Mouse (Mus musculus) liver, embryonic 11.5 days (tissue): ENCODE results near the gene Olfr1045. TPM values are rescaled to one million over a fixed set of nuclear protein-coding genes. Genes with fewer than 3 reads are reported as not detected.
"Not testable (repeated sequence)": the region's sequence is repeated elsewhere in the genome, so short reads cannot be mapped to it uniquely, and the experiment has no call there.

ENCODE experiments used
- ATAC-seq: fragments of 200-750 bp; cut with Nextera tagmentation; replicated peaks from 2 replicates; pipeline ENCODE4 v1.8.0; 2017; ENCODE audit warnings: moderate number of reproducible peaks, mild to moderate bottlenecking, moderate TSS enrichment, moderate library complexity; ENCODE audit not compliant: low FRiP score
- DNase-seq: peaks from one replicate; pipeline ENCODE4 v3.0.0-alpha.2; 2017; ENCODE audit warnings: low spot score
- H3K27ac ChIP-seq: fragments of 300-500 bp; sonication (generic); 2 replicates; pipeline ENCODE4 v1.5.1; 2014; ENCODE audit warnings: mild to moderate bottlenecking, low read depth, low read length, control low read depth
- H3K27me3 ChIP-seq: fragments of 300-500 bp; sonication (generic); replicated peaks from 2 replicates; pipeline ENCODE4 v1.6.1; 2014; ENCODE audit warnings: low read length, mixed read lengths; ENCODE audit not compliant: control insufficient read depth, insufficient read depth
- H3K36me3 ChIP-seq: fragments of 300-500 bp; sonication (generic); 2 replicates; pipeline ENCODE4 v1.6.1; 2014; ENCODE audit warnings: mild to moderate bottlenecking, low read length, moderate library complexity, mixed read lengths; ENCODE audit not compliant: control insufficient read depth, insufficient read depth
- H3K4me1 ChIP-seq: fragments of 300-500 bp; sonication (generic); replicated peaks from 2 replicates; pipeline ENCODE4 v1.6.1; 2014; ENCODE audit warnings: low read length, mixed read lengths; ENCODE audit not compliant: control insufficient read depth, insufficient read depth
- H3K4me2 ChIP-seq: fragments of 300-500 bp; sonication (generic); 2 replicates; pipeline ENCODE4 v1.6.1; 2014; ENCODE audit warnings: mild to moderate bottlenecking, control low read depth, moderate library complexity
- H3K4me3 ChIP-seq: fragments of 300-500 bp; sonication (generic); 2 replicates; pipeline ENCODE4 v1.5.1; 2014; ENCODE audit warnings: low read depth, low read length, control low read depth
- H3K9ac ChIP-seq: fragments of 300-500 bp; sonication (generic); 2 replicates; pipeline ENCODE4 v1.6.1; 2014; ENCODE audit warnings: low read depth, low read length, control low read depth
- H3K9me3 ChIP-seq: fragments of 300-500 bp; sonication (generic); 2 replicates; pipeline ENCODE4 v1.6.1; 2016; ENCODE audit warnings: low read length, inconsistent platforms, mixed read lengths; ENCODE audit not compliant: control insufficient read depth
- WGBS: fragments of 180-500 bp; shearing (Covaris S2); extraction: QIAGEN DNeasy Blood & Tissue Kit; methylation state at CpG from one replicate; pipeline ENCODE4 v1.1.7; 2014; 5-methylcytosine and 5-hydroxymethylcytosine counted together
- polyA plus RNA-seq: library from polyadenylated mRNA; unstranded; fragments of >200 nt; fragmentation: Nextera tagmentation; extraction: Ambion mirVana; gene quantifications from 2 replicates; pipeline ENCODE4 v1.2.1, GENCODE M21; 2014

Gene Olfr1045
- not detected in 2 replicates for polyA plus RNA-seq

DNA sequence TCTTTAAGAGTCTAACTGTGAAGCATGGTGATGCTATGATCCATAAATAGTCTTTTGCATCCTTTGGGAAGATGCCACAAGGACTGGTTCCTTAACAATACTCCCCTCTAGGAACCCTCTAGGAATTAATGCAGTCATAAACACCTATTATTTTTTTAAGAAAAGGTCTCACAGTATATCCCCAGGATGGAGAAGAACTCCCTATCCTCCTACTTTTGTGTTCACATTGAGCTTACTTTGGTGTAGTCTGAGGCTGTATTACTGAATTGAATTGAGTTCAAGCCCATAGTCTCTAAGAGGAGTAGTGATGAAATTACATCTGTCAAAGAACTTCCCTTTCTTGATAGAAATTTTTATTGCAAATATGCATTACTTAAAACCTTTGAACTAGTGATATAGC, at the start of gene Olfr1045:
Olfr1045 (minus strand) TSS at position 101 of the 400 bp plus-strand sequence.
- ATAC-seq = no peak
- no peak within 1 kb of the TSS for H3K4me2 ChIP-seq
- no peaks in the 10 kb centered on the region for H3K36me3 ChIP-seq
- H3K9me3 ChIP-seq = no peaks in the 10 kb centered on the region
- H3K4me1 ChIP-seq = no peaks in the 10 kb centered on the region
- no peak within 1 kb of the TSS for H3K9ac ChIP-seq
- no peak within 1 kb of the TSS for H3K4me3 ChIP-seq
- no peak within 1 kb of the TSS for H3K27ac ChIP-seq
- H3K27me3 ChIP-seq = no peaks in the 10 kb centered on the region
- DNase-seq = no peak

DNA sequence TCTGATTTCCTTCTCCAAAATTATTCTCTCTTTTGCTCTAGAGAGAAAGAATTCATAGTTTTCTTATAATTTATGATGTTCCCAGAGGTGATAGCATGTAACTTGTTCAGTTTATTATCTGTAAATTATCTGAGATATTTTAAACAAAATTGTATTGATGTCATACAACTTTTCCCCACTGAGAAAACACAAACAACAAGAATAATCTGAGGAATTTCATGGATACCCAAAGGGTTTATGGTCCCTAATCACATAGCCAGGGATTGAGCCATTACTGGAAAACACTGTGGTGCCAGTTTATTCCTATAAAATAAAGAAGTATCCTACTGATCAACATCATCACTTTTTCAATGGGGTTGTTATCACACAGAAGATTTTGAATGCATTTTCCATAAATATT, 37.4 kb upstream of the Olfr1045 start, which contains the start of gene Olfr1048:
Olfr1048 (minus strand) TSS at position 101 of the 400 bp plus-strand sequence.
- ATAC-seq (no peak), DNase-seq (no peak)
- H3K4me3 ChIP-seq = no peak within 1 kb of the TSS
- H3K9me3 ChIP-seq = no peaks in the 10 kb centered on the region
- no peaks in the 10 kb centered on the region for H3K27me3 ChIP-seq
- H3K4me2 ChIP-seq = no peak within 1 kb of the TSS
- H3K4me1 ChIP-seq = no peaks in the 10 kb centered on the region
- H3K27ac ChIP-seq = no peak within 1 kb of the TSS
- no peaks in the 10 kb centered on the region for H3K36me3 ChIP-seq
- H3K9ac ChIP-seq = no peak within 1 kb of the TSS

DNA sequence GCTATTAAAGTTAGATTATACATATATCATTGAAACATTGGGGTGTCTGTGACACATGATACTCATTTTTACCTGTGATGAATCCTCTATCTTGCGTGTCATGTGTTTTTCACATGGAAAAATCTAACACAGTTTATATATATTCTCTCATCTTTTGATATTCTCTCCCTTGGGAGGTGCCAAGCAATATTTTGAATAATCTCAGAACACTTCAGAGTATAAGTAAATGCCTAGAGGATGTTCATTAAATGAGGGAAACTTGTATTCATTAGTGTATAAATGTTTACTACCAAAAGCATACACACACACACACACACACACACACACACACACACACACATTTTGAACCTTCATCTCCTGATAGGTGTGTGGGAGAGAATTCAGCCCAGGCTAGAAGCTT, 28.5 kb upstream of the Olfr1045 start, which contains the start of gene Olfr1047:
Olfr1047 (minus strand) TSS at position 101 of the 400 bp plus-strand sequence.
- Histone ChIP-seq H3K36me3 (no peaks in the 10 kb centered on the region), H3K27me3 (no peaks in the 10 kb centered on the region), H3K4me3 (no peak within 1 kb of the TSS), H3K4me2 (no peak within 1 kb of the TSS), H3K9me3 (no peaks in the 10 kb centered on the region), H3K4me1 (no peaks in the 10 kb centered on the region), H3K27ac (no peak within 1 kb of the TSS), H3K9ac (no peak within 1 kb of the TSS)
- DNase-seq (no peak), ATAC-seq (no peak)
- WGBS = 90% methylated on average over 1 of the region's 1 CpGs

DNA sequence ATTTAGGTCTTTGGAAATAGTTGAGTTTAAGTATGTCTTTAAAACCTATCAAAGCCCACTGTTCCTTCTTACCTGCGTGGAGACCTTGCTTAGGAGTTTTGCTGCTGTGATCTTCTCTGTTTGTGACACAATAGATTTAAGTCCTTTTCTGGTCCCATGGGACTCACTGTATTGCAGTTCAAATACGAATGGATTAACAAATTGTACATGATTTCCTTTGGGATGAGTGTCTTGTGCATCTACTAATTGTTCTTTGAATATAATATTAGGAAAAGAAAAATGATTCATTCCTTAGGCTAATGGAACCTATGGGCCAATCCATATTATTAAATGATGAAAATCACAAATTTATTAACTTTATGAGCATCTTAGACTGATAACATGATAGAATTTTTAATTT, 16.4 kb upstream of the Olfr1045 start, which contains the start of gene Olfr1046:
Olfr1046 (minus strand) TSS at position 101 of the 400 bp plus-strand sequence.
- no peak within 1 kb of the TSS for H3K4me2 ChIP-seq
- ATAC-seq (no peak), DNase-seq (no peak)
- no peak within 1 kb of the TSS for H3K4me3 ChIP-seq
- H3K4me1 ChIP-seq = no peaks in the 10 kb centered on the region
- H3K9ac ChIP-seq = no peak within 1 kb of the TSS
- no peak within 1 kb of the TSS for H3K27ac ChIP-seq
- no peaks in the 10 kb centered on the region for H3K27me3 ChIP-seq
- no peaks in the 10 kb centered on the region for H3K36me3 ChIP-seq
- H3K9me3 ChIP-seq = no peaks in the 10 kb centered on the region
- WGBS = 63% methylated on average over 2 of the region's 2 CpGs

DNA sequence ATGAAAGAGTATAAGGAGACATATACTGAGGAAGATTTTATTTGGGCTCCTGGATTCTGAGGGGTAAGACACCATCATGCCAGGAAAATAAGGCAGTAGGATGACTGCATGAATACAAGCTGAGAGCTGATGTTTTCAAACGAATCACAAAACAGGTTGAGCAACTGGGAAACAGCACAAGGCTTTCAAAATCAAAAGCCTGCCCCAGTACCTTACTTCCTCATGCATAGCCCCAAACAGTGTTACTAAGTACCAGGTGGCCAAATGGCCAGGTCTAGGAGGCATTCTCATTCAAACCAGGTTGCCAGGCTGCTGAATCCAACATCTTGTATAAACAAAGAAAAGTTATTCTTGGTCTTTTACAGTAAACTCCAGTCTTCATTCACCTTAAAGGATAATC, 6.9 kb downstream of the Olfr1045 start:
- Histone ChIP-seq H3K4me3 (no peak overlapping the region), H3K27me3 (no peaks in the 10 kb centered on the region), H3K4me2 (no peak overlapping the region), H3K9me3 (no peaks in the 10 kb centered on the region), H3K9ac (no peak overlapping the region), H3K4me1 (no peaks in the 10 kb centered on the region), H3K36me3 (no peaks in the 10 kb centered on the region), H3K27ac (no peak overlapping the region)
- ATAC-seq = no peak
- 37% methylated on average over 1 of the region's 1 CpGs for WGBS
- DNase-seq = no peak

DNA sequence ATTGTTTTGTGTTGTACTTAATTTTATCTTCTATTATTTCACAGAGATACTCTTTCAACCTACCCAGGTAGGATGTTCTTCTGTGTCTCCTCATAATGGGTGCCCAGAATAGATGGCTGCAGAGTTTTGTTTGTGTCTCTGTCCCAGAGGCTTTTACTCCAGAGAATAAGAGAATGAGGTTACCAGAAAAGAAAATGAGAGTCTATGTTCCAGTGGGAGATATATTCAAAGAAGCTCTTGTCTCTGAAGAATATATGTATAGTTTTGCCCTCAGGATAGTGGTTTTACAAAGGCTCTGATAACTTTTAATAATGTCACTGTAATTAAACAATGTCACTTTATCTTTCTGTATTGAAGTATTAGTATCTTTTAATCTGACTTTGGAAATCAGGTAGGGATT, 17.2 kb downstream of the Olfr1045 start, which contains the start of gene Olfr52:
Olfr52 (minus strand) TSS at position 101 of the 400 bp plus-strand sequence.
- Histone ChIP-seq H3K27ac (no peak within 1 kb of the TSS), H3K36me3 (no peaks in the 10 kb centered on the region), H3K4me2 (no peak within 1 kb of the TSS), H3K9me3 (no peaks in the 10 kb centered on the region), H3K9ac (no peak within 1 kb of the TSS), H3K27me3 (no peaks in the 10 kb centered on the region), H3K4me3 (no peak within 1 kb of the TSS), H3K4me1 (no peaks in the 10 kb centered on the region)
- DNase-seq = no peak
- no peak for ATAC-seq

DNA sequence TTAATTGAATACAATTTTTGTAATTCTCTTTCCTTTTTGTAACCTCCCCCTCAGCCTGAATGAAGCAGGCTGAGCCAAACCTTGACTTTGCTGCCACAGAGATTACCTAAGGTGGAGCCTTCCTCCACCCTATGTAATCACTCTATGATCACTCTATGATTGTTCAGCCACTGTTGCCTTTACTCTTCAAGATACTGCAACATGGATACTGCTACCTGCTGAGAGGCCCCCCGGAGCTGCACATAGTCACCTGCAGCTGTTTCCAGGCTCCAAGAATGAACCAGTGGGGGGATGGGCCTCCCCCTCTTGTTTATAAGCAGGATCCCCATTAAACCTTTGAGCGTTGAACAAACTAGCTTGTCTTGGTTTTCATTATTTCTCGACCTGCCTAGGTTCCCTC, 22.9 kb downstream of the Olfr1045 start:
- Histone ChIP-seq H3K4me2 (no peak overlapping the region), H3K27ac (no peak overlapping the region), H3K4me1 (no peaks in the 10 kb centered on the region), H3K36me3 (no peaks in the 10 kb centered on the region), H3K9ac (no peak overlapping the region), H3K4me3 (no peak overlapping the region), H3K27me3 (no peaks in the 10 kb centered on the region), H3K9me3 (no peaks in the 10 kb centered on the region)
- DNase-seq (no peak), ATAC-seq (no peak)
- 72% methylated on average over 3 of the region's 3 CpGs for WGBS

DNA sequence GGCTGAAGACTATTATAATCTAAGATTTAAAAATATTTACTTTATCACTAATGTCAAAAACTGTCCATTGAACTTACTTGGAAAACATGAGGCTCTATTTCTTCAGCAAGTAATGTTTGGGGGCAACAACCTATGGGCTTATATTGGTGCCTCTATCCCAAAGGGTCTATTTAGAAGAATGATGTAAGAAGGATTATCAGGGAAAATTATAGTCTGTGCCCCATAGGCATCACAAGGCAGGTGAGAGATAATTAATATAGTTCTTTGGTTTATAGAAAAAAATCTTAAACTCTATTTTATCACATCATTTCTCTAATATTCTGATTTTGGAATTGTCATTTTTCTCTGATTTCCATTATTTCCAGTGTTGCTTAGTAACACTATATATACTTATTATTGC, 25.1 kb downstream of the Olfr1045 start, which contains the start of gene Olfr1044:
Olfr1044 (minus strand) TSS at position 101 of the 400 bp plus-strand sequence.
- H3K4me1 ChIP-seq = no peaks in the 10 kb centered on the region
- H3K9ac ChIP-seq = no peak within 1 kb of the TSS
- H3K27me3 ChIP-seq = no peaks in the 10 kb centered on the region
- ATAC-seq (no peak), DNase-seq (no peak)
- H3K4me2 ChIP-seq = no peak within 1 kb of the TSS
- no peak within 1 kb of the TSS for H3K4me3 ChIP-seq
- H3K36me3 ChIP-seq = no peaks in the 10 kb centered on the region
- no peak within 1 kb of the TSS for H3K27ac ChIP-seq
- H3K9me3 ChIP-seq = no peaks in the 10 kb centered on the region

DNA sequence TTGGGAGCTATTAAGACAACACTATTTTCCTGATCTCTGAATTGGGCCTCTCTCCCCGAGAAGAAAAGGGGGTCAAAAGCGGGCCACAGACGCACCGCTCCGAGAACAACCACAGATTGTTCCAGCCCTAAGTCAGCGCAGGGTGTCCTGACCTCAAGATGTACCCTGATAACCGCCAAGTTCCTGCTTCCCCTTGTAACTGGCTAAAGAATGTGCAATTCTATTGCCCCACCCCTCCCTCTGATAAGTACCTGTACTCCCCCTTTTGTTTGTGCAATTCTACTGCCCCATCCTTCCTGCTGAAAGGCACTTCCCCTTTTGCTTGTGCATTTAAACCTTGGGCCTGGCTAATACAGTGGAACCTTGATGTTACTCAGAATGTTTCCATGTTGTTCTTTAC, 27.4 kb downstream of the Olfr1045 start:
- not testable (repeated sequence) for H3K4me2 ChIP-seq, DNase-seq, H3K36me3 ChIP-seq, H3K4me1 ChIP-seq, H3K9me3 ChIP-seq, H3K27me3 ChIP-seq, H3K9ac ChIP-seq, ATAC-seq, H3K27ac ChIP-seq, H3K4me3 ChIP-seq
- 64% methylated on average over 7 of the region's 7 CpGs for whole genome bisulfite sequencing
